Mouse (Mus musculus) megakaryocyte, embryonic 14.5 days (primary cell): ENCODE measurements around the gene Itpka.

ENCODE experiments used
- FLI1 ChIP-seq: IDR thresholded peaks from 2 replicates; pipeline ENCODE4 v1.6.1; 2012; ENCODE audit warnings: low read length, inconsistent platforms, mixed read lengths
- GATA1 ChIP-seq: IDR thresholded peaks from 3 replicates; pipeline ENCODE4 v1.6.1; 2012; ENCODE audit warnings: mixed read lengths, low read length, inconsistent platforms, borderline replicate concordance

DNA sequence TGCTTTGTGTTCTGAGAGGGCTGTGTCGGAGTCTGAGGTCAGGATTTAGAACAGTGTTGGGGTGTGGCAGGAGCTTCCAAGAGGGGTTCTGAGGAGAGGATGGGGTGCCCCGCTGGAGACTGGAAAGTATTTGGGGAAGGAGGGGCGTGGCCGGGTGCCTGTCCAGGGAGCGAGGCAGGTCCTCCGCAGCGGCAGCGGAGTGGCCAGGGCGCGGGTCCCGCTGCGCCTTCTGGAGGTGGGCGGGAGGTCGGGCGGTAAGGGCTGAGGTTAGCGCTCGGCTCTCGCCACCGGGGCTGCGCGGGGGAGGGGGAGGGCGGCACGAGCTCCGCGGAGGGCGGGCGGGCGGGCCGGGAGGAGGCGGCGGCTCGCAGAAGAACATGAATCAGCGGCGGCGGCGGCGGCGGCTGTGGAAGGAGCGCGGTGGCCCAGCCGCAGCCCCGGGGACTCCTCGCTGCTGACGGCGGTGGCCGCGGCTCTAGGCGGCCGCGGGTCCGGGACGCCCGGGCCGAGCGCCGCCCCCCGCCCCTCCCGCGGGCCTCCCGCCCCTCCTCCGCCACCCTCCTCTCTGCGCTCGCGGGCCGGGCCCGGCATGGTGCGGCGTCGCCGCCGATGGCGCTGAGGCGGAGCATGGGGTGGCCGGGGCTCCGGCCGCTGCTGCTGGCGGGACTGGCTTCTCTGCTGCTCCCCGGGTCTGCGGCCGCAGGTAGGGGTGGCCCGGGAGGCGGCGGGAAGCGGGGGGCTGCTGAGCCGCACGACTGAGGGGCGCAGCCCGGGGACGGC lies 57.2 kb downstream of the Itpka start:
- TF ChIP-seq GATA1 = no peak
- no peak for TF ChIP-seq FLI1
